Mouse (Mus musculus): ENCODE measurements around the gene P3h3. TPM values are rescaled to one million over a fixed set of nuclear protein-coding genes. Genes with fewer than 3 reads are reported as not detected.
A peak's percentile ranks its signal among the peaks of the same experiment; 100 is the strongest.

The P3h3 gene
- total RNA-seq, 2 experiments from 2014 or later: 27.1 to 27.3 TPM

GRCm38 (mm10) chr6:124874348-124874747, 16.8 kb upstream of the P3h3 start:
- intact Hi-C loops (cut with DNase I): no loop called here

GRCm38 (mm10) chr6:124866560-124866959, 9.0 kb upstream of the P3h3 start:
- intact Hi-C loops (cut with DNase I): no loop called here

More at GRCm38 (mm10) chr6:124874348-124874747, 16.8 kb upstream of the P3h3 start:
- no peak for DNase-seq

GRCm38 (mm10) chr6:124865766-124866362, 8.3 kb upstream of the P3h3 start:
- no peak for DNase-seq
- intact Hi-C loops (cut with DNase I): no loop called here

More at GRCm38 (mm10) chr6:124866560-124866959, 9.0 kb upstream of the P3h3 start:
- DNase-seq: no peak

GRCm38 (mm10) chr6:124863658-124864298, 6.2 kb upstream of the P3h3 start, which contains the start of gene Gpr162:
Gpr162 (minus strand) TSS chr6:124863983.
- intact Hi-C loops (cut with DNase I): no loop called here
- DNase-seq: peak; percentile 67 to 69

- intact Hi-C loops (cut with DNase I): no loop called here
- no peak for DNase-seq
These were observed 5.6 kb upstream of the P3h3 start for GRCm38 (mm10) chr6:124863125-124863657.

- intact Hi-C loops (cut with DNase I): no loop called here
- DNase-seq: no peak
These were observed 5.0 kb upstream of the P3h3 start for GRCm38 (mm10) chr6:124862406-124863124.

- intact Hi-C loops (cut with DNase I): no loop called here
- DNase-seq: no peak
These were observed 4.2 kb upstream of the P3h3 start for GRCm38 (mm10) chr6:124861802-124862201.

GRCm38 (mm10) chr6:124861266-124861665, 3.7 kb upstream of the P3h3 start:
- DNase-seq: no peak
- intact Hi-C loops (cut with DNase I): no loop called here

- intact Hi-C loops (cut with DNase I): no loop called here
- no peak for DNase-seq
These were observed 3.0 kb upstream of the P3h3 start for GRCm38 (mm10) chr6:124860511-124860910.

- intact Hi-C loops (cut with DNase I): loop anchor here (2.0 to 5.0 kb wide), 2 partner anchors 45 to 58 kb away; no protein-coding TSS in a partner anchor
- DNase-seq: peak; percentile 91 to 95
These were observed 2.2 kb upstream of the P3h3 start for GRCm38 (mm10) chr6:124859725-124860124.

GRCm38 (mm10) chr6:124858561-124859318, 1.2 kb upstream of the P3h3 start:
- intact Hi-C loops (cut with DNase I): loop anchor here (2.0 to 5.0 kb wide), 2 partner anchors 46 to 59 kb away; no protein-coding TSS in a partner anchor
- DNase-seq: no peak

GRCm38 (mm10) chr6:124857840-124858530, 433 bp upstream of the P3h3 start:
- intact Hi-C loops (cut with DNase I): loop anchor here (1.0 to 5.0 kb wide), 3 partner anchors 47 to 72 kb away; no protein-coding TSS in a partner anchor
- no peak for DNase-seq

GRCm38 (mm10) chr6:124856321-124856720, 1.2 kb downstream of the P3h3 start:
- DNase-seq: no peak
- intact Hi-C loops (cut with DNase I): loop anchor here (5.0 kb wide), 1 partner anchor 61 kb away; no protein-coding TSS in a partner anchor

GRCm38 (mm10) chr6:124854647-124855046, 2.9 kb downstream of the P3h3 start:
- intact Hi-C loops (cut with DNase I): loop anchor here (5.0 kb wide), 1 partner anchor 63 kb away; no protein-coding TSS in a partner anchor
- no peak for DNase-seq

GRCm38 (mm10) chr6:124850535-124850934, 7.0 kb downstream of the P3h3 start:
- no peak for DNase-seq
- intact Hi-C loops (cut with DNase I): no loop called here

GRCm38 (mm10) chr6:124847305-124847704, 10.2 kb downstream of the P3h3 start:
- intact Hi-C loops (cut with DNase I): loop anchor here (1.0 kb wide), 1 partner anchor 235 kb away; no protein-coding TSS in a partner anchor

GRCm38 (mm10) chr6:124840241-124841167, 17.0 kb downstream of the P3h3 start, which contains the start of gene Gnb3:
Gnb3 (minus strand) TSS chr6:124840275.
- intact Hi-C loops (cut with DNase I): no loop called here
- DNase-seq: peak; percentile 52 to 65

More at GRCm38 (mm10) chr6:124847305-124847704, 10.2 kb downstream of the P3h3 start:
- peak; percentile 94 to 97 for DNase-seq

- DNase-seq: peak; percentile 62 to 63
- intact Hi-C loops (cut with DNase I): no loop called here
These were observed 17.7 kb downstream of the P3h3 start for GRCm38 (mm10) chr6:124839805-124840204.

Measured in heart, postnatal 10 days (tissue).